Mouse (Mus musculus) erythroblast, embryonic 14.5 days (primary cell): ENCODE data around the gene R3hdm1.

Experiments used
- GATA1 ChIP-seq: IDR thresholded peaks from 2 replicates; pipeline ENCODE4 v1.6.1; 2012; ENCODE audit warnings: low read length, inconsistent platforms, mixed read lengths
- TAL1 ChIP-seq: IDR thresholded peaks from 3 replicates; pipeline ENCODE4 v1.6.1; 2012; ENCODE audit warnings: low read length, inconsistent platforms, mixed read lengths

DNA sequence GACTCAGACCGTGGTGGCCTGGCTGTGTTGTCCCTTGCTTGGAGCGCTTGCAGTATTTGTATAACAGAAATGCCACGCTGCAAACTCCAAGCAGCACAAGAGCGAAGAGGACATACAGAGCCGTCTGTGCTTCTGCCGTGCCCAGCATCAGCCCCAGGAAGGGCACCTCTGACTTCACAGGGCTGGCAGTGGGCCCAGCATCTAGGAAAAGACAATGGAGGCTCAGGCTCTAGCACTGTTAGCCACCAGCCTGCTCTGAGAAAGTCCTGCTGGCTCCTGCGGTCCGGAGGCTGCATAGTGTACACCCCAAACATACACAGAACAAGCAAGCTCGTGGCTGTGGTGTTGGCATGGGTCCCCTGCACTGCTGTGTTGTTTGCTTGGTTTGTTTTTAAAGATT lies 182.0 kb downstream of the R3hdm1 start:
- TF ChIP-seq GATA1 (no peak), TAL1 (no peak)
